Mouse (Mus musculus): ENCODE data around the gene Ubtfl1. TPM values are rescaled to one million over a fixed set of nuclear protein-coding genes. Genes with fewer than 3 reads are reported as not detected.
"Not testable (repeated sequence)": the region's sequence is repeated elsewhere in the genome, so short reads cannot be mapped to it uniquely, and the experiment has no call there.

The Ubtfl1 gene
- not detected in 2 replicates for polyA plus RNA-seq (2014; fragmentation: Nextera tagmentation; extraction: Ambion mirVana)

GRCm38 (mm10) chr9:18404118-18404517 is at the start of gene Ubtfl1:
Gene Ubtfl1 (plus strand): TSS chr9:18404418.
- Histone ChIP-seq H3K36me3 (ENCODE audit: control insufficient read depth, insufficient read depth, low read length) (no peaks in the 10 kb centered on the region), H3K4me2 (ENCODE audit: low read depth, severe bottlenecking) (no peak within 1 kb of the TSS), H3K9ac (ENCODE audit: low read length) (no peak within 1 kb of the TSS), H3K27me3 (ENCODE audit: control insufficient read depth, insufficient read depth, low read length) (no peaks in the 10 kb centered on the region), H3K4me3 (ENCODE audit: low read depth, low read length) (no peak within 1 kb of the TSS), H3K4me1 (ENCODE audit: control insufficient read depth, insufficient read depth, low read length) (no peaks in the 10 kb centered on the region), H3K27ac (replicated peaks; ENCODE audit: low read depth, low read length) (no peak within 1 kb of the TSS), H3K9me3 (ENCODE audit: control insufficient read depth, low read length) (no peaks in the 10 kb centered on the region)
- 77% methylated on average over 1 of the region's 1 CpGs for WGBS
- DNase-seq (ENCODE audit: low spot score) (no peak), ATAC-seq (ENCODE audit: insufficient number of reproducible peaks, low FRiP score, low TSS enrichment, low read depth) (no peak)

- H3K4me3 ChIP-seq (ENCODE audit: low read depth, low read length); H3K9me3 ChIP-seq (ENCODE audit: control insufficient read depth, low read length); H3K27ac ChIP-seq (replicated peaks; ENCODE audit: low read depth, low read length); ATAC-seq (ENCODE audit: insufficient number of reproducible peaks, low FRiP score, low TSS enrichment, low read depth); H3K9ac ChIP-seq (ENCODE audit: low read length); H3K36me3 ChIP-seq (ENCODE audit: control insufficient read depth, insufficient read depth, low read length); H3K27me3 ChIP-seq (ENCODE audit: control insufficient read depth, insufficient read depth, low read length); H3K4me2 ChIP-seq (ENCODE audit: low read depth, severe bottlenecking); DNase-seq (ENCODE audit: low spot score); H3K4me1 ChIP-seq (ENCODE audit: control insufficient read depth, insufficient read depth, low read length): not testable (repeated sequence)
- WGBS: 73% methylated on average over 1 of the region's 1 CpGs
These were observed 31.2 kb upstream of the Ubtfl1 start for GRCm38 (mm10) chr9:18373026-18373425.

GRCm38 (mm10) chr9:18385782-18386181 is 18.4 kb upstream of the Ubtfl1 start:
- Histone ChIP-seq H3K27me3 (ENCODE audit: control insufficient read depth, insufficient read depth, low read length) (no peaks in the 10 kb centered on the region), H3K4me2 (ENCODE audit: low read depth, severe bottlenecking) (no peak overlapping the region), H3K36me3 (ENCODE audit: control insufficient read depth, insufficient read depth, low read length) (no peaks in the 10 kb centered on the region), H3K4me1 (ENCODE audit: control insufficient read depth, insufficient read depth, low read length) (no peaks in the 10 kb centered on the region), H3K9me3 (ENCODE audit: control insufficient read depth, low read length) (no peaks in the 10 kb centered on the region), H3K4me3 (ENCODE audit: low read depth, low read length) (no peak overlapping the region), H3K9ac (ENCODE audit: low read length) (no peak overlapping the region), H3K27ac (replicated peaks; ENCODE audit: low read depth, low read length) (no peak overlapping the region)
- 24% methylated on average over 6 of the region's 6 CpGs for WGBS
- ATAC-seq (ENCODE audit: insufficient number of reproducible peaks, low FRiP score, low TSS enrichment, low read depth): no peak
- DNase-seq (ENCODE audit: low spot score): peak; percentile 22

GRCm38 (mm10) chr9:18399629-18400028 is 4.6 kb upstream of the Ubtfl1 start:
- no peak overlapping the region for H3K27ac ChIP-seq (replicated peaks; ENCODE audit: low read depth, low read length)
- DNase-seq (ENCODE audit: low spot score) (no peak), ATAC-seq (ENCODE audit: insufficient number of reproducible peaks, low FRiP score, low TSS enrichment, low read depth) (no peak)
- no peaks in the 10 kb centered on the region for H3K4me1 ChIP-seq (ENCODE audit: control insufficient read depth, insufficient read depth, low read length)
- H3K36me3 ChIP-seq (ENCODE audit: control insufficient read depth, insufficient read depth, low read length): no peaks in the 10 kb centered on the region
- H3K9ac ChIP-seq (ENCODE audit: low read length): no peak overlapping the region
- H3K27me3 ChIP-seq (ENCODE audit: control insufficient read depth, insufficient read depth, low read length): no peaks in the 10 kb centered on the region
- H3K4me2 ChIP-seq (ENCODE audit: low read depth, severe bottlenecking): no peak overlapping the region
- WGBS: 83% methylated on average over 1 of the region's 1 CpGs
- no peak overlapping the region for H3K4me3 ChIP-seq (ENCODE audit: low read depth, low read length)
- H3K9me3 ChIP-seq (ENCODE audit: control insufficient read depth, low read length): no peaks in the 10 kb centered on the region

GRCm38 (mm10) chr9:18402895-18403294 is 1.3 kb upstream of the Ubtfl1 start, which contains the start of gene Naalad2:
Gene Naalad2 (minus strand): TSS chr9:18402995.
- H3K27me3 ChIP-seq (ENCODE audit: control insufficient read depth, insufficient read depth, low read length); H3K27ac ChIP-seq (replicated peaks; ENCODE audit: low read depth, low read length); ATAC-seq (ENCODE audit: insufficient number of reproducible peaks, low FRiP score, low TSS enrichment, low read depth); H3K4me3 ChIP-seq (ENCODE audit: low read depth, low read length); DNase-seq (ENCODE audit: low spot score); H3K4me2 ChIP-seq (ENCODE audit: low read depth, severe bottlenecking); H3K36me3 ChIP-seq (ENCODE audit: control insufficient read depth, insufficient read depth, low read length); H3K4me1 ChIP-seq (ENCODE audit: control insufficient read depth, insufficient read depth, low read length); H3K9ac ChIP-seq (ENCODE audit: low read length); H3K9me3 ChIP-seq (ENCODE audit: control insufficient read depth, low read length): not testable (repeated sequence)
- WGBS: 86% methylated on average over 2 of the region's 2 CpGs

GRCm38 (mm10) chr9:18412371-18412770 is 8.2 kb downstream of the Ubtfl1 start:
- not testable (repeated sequence) for H3K9ac ChIP-seq (ENCODE audit: low read length); H3K9me3 ChIP-seq (ENCODE audit: control insufficient read depth, low read length); H3K27ac ChIP-seq (replicated peaks; ENCODE audit: low read depth, low read length); H3K27me3 ChIP-seq (ENCODE audit: control insufficient read depth, insufficient read depth, low read length); DNase-seq (ENCODE audit: low spot score); ATAC-seq (ENCODE audit: insufficient number of reproducible peaks, low FRiP score, low TSS enrichment, low read depth); H3K4me1 ChIP-seq (ENCODE audit: control insufficient read depth, insufficient read depth, low read length); H3K4me3 ChIP-seq (ENCODE audit: low read depth, low read length); H3K36me3 ChIP-seq (ENCODE audit: control insufficient read depth, insufficient read depth, low read length); H3K4me2 ChIP-seq (ENCODE audit: low read depth, severe bottlenecking)
- WGBS: 85% methylated on average over 4 of the region's 4 CpGs

- H3K36me3 ChIP-seq (ENCODE audit: control insufficient read depth, insufficient read depth, low read length): no peaks in the 10 kb centered on the region
- H3K9ac ChIP-seq (ENCODE audit: low read length): no peak within 1 kb of the TSS
- no peaks in the 10 kb centered on the region for H3K27me3 ChIP-seq (ENCODE audit: control insufficient read depth, insufficient read depth, low read length)
- no peaks in the 10 kb centered on the region for H3K4me1 ChIP-seq (ENCODE audit: control insufficient read depth, insufficient read depth, low read length)
- ATAC-seq (ENCODE audit: insufficient number of reproducible peaks, low FRiP score, low TSS enrichment, low read depth) (no peak), DNase-seq (ENCODE audit: low spot score) (no peak)
- H3K27ac ChIP-seq (replicated peaks; ENCODE audit: low read depth, low read length): no peak within 1 kb of the TSS
- H3K4me3 ChIP-seq (ENCODE audit: low read depth, low read length): no peak within 1 kb of the TSS
- H3K9me3 ChIP-seq (ENCODE audit: control insufficient read depth, low read length): no peaks in the 10 kb centered on the region
- H3K4me2 ChIP-seq (ENCODE audit: low read depth, severe bottlenecking): no peak within 1 kb of the TSS
These were observed 26.1 kb downstream of the Ubtfl1 start, which contains the start of gene Mbd3l2 for GRCm38 (mm10) chr9:18430354-18430753. Gene Mbd3l2 (plus strand): TSS chr9:18430654.

- ATAC-seq (ENCODE audit: insufficient number of reproducible peaks, low FRiP score, low TSS enrichment, low read depth): no peak
- 86% methylated on average over 10 of the region's 10 CpGs for WGBS
- Histone ChIP-seq H3K4me1 (ENCODE audit: control insufficient read depth, insufficient read depth, low read length) (no peaks in the 10 kb centered on the region), H3K4me3 (ENCODE audit: low read depth, low read length) (no peak overlapping the region), H3K4me2 (ENCODE audit: low read depth, severe bottlenecking) (no peak overlapping the region), H3K36me3 (ENCODE audit: control insufficient read depth, insufficient read depth, low read length) (no peaks in the 10 kb centered on the region), H3K27ac (replicated peaks; ENCODE audit: low read depth, low read length) (no peak overlapping the region), H3K9me3 (ENCODE audit: control insufficient read depth, low read length) (no peaks in the 10 kb centered on the region), H3K27me3 (ENCODE audit: control insufficient read depth, insufficient read depth, low read length) (no peaks in the 10 kb centered on the region), H3K9ac (ENCODE audit: low read length) (no peak overlapping the region)
- DNase-seq (ENCODE audit: low spot score): no peak
These were observed 27.5 kb downstream of the Ubtfl1 start for GRCm38 (mm10) chr9:18431687-18432086.

- peaks cover 5% of the 10 kb centered on the region; the same call in 1 of the 2 replicates for H3K36me3 ChIP-seq (ENCODE audit: control insufficient read depth, insufficient read depth, low read length)
These were observed 52.3 kb downstream of the Ubtfl1 start for GRCm38 (mm10) chr9:18456520-18456919.

More at GRCm38 (mm10) chr9:18456520-18456919, 52.3 kb downstream of the Ubtfl1 start:
- no peak overlapping the region for H3K9ac ChIP-seq (ENCODE audit: low read length)
- no peak overlapping the region for H3K4me2 ChIP-seq (ENCODE audit: low read depth, severe bottlenecking)
- H3K27me3 ChIP-seq (ENCODE audit: control insufficient read depth, insufficient read depth, low read length): no peaks in the 10 kb centered on the region
- H3K4me1 ChIP-seq (ENCODE audit: control insufficient read depth, insufficient read depth, low read length): no peaks in the 10 kb centered on the region
- DNase-seq (ENCODE audit: low spot score): no peak
- ATAC-seq (ENCODE audit: insufficient number of reproducible peaks, low FRiP score, low TSS enrichment, low read depth): no peak
- WGBS: 93% methylated on average over 4 of the region's 4 CpGs
- H3K9me3 ChIP-seq (ENCODE audit: control insufficient read depth, low read length): peaks cover 3% of the 10 kb centered on the region; the same call in 1 of the 2 replicates
- H3K4me3 ChIP-seq (ENCODE audit: low read depth, low read length): no peak overlapping the region
- H3K27ac ChIP-seq (replicated peaks; ENCODE audit: low read depth, low read length): no peak overlapping the region

Measured in limb, embryonic 11.5 days (tissue).